Mouse (Mus musculus) left cerebral cortex, adult 9 months (tissue): ENCODE data around the gene Per1.

Experiments
- DNase-seq, 2 experiments: peaks; one replicate each; pipeline ENCODE4 v3.0.0; 2022; ENCODE audit warnings: low spot score in 2 of 2

Gene Per1

GRCm38 (mm10) chr11:69064259-69065133 is 30.5 kb upstream of the Per1 start:
- no peak for DNase-seq

DNA sequence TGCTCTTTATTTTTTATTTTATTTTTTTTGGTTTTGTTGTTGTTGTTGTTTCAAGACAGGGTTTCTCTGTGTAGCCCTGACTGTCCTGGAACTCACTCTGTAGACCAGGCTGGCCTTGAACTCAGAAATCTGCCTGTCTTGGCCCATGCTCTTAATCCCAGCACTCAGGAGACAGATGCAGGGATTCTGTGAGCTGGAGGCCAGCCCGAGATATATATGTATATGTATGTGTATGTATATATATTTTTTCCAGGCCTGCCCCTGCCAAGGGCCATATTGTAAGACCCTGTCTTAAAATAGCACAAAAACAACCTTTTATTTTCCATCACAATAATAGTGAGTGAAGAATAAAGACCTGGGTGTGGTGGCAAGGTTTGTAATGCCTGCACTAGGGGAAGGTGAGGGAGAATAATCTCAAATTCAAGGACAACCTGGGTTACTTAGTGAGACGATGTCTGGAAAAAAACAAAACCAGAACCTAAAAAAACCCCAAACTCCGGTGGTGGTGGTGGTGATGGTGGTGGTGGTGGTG is 29.6 kb upstream of the Per1 start:
- no peak for DNase-seq

DNA sequence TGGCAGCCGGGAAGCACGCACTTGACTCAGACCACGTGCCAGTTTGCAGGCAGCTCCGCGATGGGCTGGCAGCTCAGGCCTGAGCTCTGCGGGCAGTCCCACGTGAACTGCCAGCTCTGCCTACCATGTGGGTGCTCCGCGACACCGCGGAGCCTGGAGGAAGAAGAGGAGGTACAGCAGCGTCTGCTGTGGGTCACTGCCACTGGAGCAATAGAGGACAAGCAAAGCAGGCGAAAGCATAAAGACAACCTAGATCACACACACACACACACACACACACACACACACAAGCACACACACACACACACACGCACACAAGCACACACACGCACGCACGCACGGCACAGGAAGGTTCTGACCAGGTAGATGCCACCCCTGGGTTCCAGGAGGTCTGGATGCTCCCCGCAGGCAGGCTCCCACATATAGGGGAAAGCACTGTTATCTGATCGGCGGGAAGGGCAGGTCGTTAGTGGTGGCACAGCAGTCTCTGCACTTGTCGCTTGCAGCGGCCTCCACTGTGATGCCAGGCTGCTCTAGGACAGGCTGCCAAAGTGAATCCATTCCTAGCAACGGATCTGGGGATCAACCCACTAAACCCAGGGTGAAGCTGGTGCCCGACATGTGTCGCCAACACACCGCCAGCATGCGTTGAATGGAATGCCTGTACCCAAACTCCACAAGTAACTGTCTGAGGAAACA is 28.7 kb upstream of the Per1 start:
- peak in 1 of 2 experiments; percentile 67 for DNase-seq

DNA sequence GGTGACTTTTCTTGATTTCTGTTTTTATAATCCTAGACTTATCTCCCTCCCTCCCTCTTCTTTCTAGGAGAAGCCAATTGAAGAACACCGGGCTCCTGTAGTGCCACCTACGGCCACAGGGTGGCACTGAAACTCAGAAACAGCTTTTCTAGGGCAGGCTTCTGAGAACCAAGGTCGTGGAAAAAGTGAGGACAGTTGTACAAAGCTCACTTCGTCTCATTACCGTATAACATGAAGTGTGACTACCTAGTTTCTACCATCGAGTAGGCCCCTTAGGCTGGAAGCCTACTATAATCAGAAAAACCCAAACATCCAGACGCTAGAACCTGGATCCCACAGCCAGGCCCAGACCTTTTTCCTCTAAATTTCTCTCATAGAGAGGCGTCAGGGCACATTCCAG is 28.1 kb upstream of the Per1 start:
- peak in 1 of 2 experiments; percentile 93 for DNase-seq

DNA sequence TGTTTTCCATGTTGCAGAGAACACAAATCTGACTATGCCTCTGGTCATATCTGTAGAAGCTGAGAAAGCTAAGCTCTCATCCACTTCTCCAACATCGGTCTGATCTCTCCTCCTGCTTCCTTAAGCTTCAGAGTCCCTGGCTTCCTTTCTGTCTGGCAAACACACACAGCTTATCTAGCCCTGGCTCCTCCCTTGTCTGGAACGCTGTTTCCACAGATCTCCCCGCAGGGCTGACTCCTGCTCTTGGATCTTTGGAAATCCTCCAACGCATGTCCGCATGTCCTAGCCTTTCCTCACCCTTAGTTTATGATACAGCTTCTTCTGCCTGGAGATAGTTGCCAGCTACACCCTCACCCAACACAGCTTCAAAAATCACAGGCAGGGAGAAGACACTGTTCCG is 27.4 kb upstream of the Per1 start:
- DNase-seq = no peak

DNA sequence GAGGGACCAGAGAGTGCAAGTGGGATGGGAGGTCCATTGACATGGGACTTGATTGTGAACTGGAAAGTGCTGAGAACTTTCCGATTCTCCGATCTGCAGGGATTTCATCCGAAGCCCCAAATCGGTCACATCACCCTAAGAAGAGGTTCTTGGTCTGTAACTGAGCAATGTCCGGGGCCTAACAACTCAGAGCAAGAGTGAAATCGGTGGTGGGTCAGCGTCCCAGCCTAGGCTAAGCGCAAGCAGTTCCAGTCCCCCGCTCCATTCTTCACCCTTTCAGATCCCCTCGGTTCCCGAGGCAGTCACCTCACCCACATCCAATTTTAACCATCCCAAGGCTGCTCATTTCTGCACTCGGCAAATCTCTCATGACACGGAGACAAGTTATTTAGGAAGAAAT is 24.9 kb upstream of the Per1 start:
- DNase-seq = no peak

GRCm38 (mm10) chr11:69070590-69071222 is 24.3 kb upstream of the Per1 start, which contains the start of gene Tmem107:
TSS of gene Tmem107 (plus strand) at chr11:69070806.
- peak; percentile 87 to 95 for DNase-seq

- DNase-seq = no peak
Measured at GRCm38 (mm10) chr11:69071262-69071661, 23.8 kb upstream of the Per1 start.

- DNase-seq = no peak
Measured at GRCm38 (mm10) chr11:69072234-69072633, 22.8 kb upstream of the Per1 start.

DNA sequence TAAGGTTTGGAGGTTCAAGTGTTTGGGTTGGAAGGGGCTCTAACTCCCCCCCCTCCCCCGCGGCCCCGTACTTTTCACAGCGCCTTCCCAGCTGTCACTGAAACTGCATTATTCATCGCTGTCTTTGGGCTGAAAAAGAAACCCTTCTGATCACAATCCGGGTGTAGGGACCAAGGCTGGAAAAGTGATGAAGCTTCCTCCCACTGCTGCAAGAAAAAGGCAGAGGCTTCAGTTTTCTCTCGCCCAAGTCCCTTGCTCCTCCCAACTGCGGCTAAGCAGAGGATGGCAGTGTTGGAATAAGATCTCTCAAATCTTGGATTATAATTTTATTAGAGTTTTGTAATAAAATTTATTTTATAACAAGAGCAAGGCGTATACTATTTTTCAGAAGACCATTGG is 22.4 kb upstream of the Per1 start:
- peak in 1 of 2 experiments; percentile 21 for DNase-seq

GRCm38 (mm10) chr11:69073065-69073888 is 21.7 kb upstream of the Per1 start:
- peak in 1 of 2 experiments; percentile 93 for DNase-seq

DNA sequence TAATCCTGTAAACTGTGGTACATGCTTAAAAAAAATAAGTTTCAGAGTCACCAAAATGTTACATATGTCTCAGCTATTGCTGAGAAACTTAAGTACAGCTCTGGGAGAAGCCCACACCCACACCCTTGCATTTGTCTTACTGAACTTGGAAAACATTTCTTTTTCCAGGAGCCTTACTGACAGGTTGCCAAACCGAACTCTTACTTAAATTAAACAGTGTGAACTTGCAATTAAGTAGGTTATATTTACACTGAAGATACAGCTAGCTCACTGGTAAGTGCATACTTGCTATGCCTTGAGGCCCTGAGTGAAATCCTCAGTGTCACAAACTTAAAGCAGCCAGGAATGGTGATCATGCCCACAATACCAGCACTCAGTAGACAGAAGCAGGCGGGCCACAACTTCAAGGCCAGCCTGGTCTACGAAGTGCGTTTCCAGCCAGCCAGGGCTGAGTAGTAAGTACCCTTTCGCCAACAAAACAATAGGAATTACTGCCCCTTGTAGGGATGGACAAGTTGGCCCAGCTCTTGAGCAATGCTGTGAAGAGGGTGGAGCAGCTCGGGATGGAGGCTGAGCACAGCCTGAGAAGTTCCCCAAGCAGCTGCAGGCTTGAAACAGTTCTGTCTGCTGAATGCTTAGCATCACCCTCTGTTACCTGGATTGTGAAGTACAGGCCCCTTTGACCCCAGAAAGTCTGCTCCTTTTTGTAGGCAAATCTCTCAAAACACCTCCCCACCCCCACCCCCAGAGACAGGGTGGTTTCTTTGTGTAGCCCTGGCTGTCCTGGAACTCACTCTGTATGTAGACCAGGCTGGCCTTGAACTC is 20.9 kb upstream of the Per1 start:
- DNase-seq = no peak

DNA sequence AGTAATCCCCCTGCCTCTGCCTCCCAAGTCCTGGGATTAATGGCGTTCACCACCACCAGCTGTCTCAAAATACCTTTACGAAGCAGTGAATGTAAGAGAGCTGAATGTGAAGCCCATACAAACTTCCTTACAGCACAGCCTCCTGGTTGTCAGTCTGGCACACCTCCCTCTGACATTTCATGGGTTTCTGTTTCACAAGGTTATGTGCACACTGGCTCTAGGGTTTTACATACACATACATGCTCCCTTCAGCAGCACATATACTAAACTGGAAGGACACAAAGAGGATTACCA is 20.3 kb upstream of the Per1 start:
- DNase-seq = no peak

- no peak for DNase-seq
Measured at GRCm38 (mm10) chr11:69075764-69076479, 19.1 kb upstream of the Per1 start.

- DNase-seq = no peak
Measured at GRCm38 (mm10) chr11:69076572-69076971, 18.4 kb upstream of the Per1 start.

- no peak for DNase-seq
Measured at GRCm38 (mm10) chr11:69077316-69077715, 17.7 kb upstream of the Per1 start.

DNA sequence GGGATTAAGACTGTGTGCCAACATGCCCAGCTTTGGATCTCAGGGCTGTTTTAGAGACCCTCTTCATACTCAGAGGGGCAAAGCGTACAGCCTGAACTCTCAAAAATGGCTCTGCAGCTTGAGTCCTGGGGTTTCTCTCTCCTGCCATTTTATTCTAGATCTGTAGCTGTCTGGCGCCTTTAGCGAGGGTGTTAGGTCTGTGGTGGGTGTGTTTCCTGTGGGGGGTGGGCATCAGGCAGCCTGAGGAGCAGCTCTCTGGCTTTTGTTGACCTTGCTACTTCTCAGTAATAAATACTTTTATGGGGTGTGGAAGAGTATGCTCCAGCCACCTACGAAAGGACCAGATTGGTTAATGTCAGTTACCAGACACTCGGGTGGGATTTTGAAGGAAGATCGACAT is 17.0 kb upstream of the Per1 start:
- no peak for DNase-seq

DNA sequence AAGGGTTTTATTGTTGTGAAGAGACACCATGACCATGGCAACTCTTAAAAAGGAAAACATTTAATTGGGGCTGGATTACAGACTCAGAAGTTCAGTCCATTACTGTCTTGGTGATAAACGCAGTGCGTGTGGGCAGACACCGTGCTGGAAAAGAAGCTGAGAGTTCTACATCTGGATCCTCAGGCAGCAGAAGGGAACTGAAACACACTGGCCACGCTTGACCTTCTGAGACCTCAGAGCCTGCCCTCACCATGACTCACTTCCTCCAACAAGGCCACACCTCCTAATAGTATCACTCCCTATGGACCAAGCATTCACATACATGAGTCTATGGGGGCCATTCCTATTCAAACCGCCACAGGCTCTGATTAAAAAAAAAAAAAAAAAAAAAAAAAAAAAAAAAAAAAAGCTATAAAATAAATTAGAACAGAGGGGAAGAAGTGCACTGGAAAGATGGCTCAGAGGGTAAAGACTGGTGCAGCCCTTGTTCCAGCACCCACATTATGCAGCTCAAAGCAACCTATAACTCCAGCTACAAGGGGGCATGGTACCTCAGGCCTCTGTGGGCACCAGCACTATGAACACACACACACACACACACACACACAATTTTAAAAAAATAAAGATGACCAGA is 16.1 kb upstream of the Per1 start:
- no peak for DNase-seq

DNA sequence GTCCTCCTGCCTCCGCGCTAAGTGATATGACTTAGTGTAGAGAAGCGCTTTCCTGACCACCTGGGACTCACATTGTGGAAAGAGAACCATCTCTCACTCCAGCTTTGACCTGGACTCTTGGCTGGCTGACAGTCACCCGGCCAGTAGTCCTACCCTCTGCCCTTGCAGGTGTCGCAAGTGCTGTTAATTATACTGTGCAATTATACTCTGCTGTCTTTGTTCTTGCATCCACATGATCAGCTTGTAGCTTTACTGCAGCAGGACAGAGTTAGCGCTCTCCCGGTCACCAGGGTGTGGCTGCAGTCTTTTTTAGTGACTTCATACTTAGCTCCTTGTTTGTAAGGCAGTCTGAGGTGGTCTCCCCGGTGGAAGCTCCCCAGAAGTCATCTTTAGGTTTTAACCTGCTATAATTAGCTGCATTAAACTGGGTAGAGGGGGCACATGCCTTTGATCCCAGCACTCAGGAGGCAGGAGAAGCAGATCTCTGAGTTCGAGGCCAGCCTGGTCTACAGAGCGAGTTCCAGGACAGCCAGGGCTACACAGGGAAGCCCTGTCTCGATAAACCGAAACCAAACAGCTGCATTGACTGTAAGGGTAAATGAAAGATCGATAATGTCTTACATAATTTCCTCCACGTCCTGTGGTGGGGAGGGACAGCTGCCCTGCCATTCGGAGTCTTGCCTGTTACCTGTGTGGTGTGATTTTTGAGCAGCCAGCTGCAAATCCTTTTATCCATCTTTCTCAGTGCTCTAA is 14.7 kb upstream of the Per1 start:
- no peak for DNase-seq
